Mouse (Mus musculus) lung, postnatal 25 days (tissue): ENCODE data around the gene AU018091.
A peak's percentile ranks its signal among the peaks of the same experiment; 100 is the strongest.
"Not testable (repeated sequence)": the region's sequence is repeated elsewhere in the genome, so short reads cannot be mapped to it uniquely, and the experiment has no call there.

Experiments
- DNase-seq: peaks from one replicate; pipeline ENCODE4 v3.0.0; 2022; ENCODE audit warnings: low spot score

Gene AU018091

GRCm38 (mm10) chr7:3168925-3169324 lies at the start of gene AU018091:
AU018091 (minus strand) TSS chr7:3169203.
- DNase-seq, result no peak

GRCm38 (mm10) chr7:3217546-3218056 lies 48.6 kb upstream of the AU018091 start:
- DNase-seq, result no peak

- DNase-seq, result no peak
These were observed 47.3 kb upstream of the AU018091 start for GRCm38 (mm10) chr7:3216331-3216730.

- no peak for DNase-seq
These were observed 44.6 kb upstream of the AU018091 start for GRCm38 (mm10) chr7:3213557-3213956.

- no peak for DNase-seq
These were observed 44.2 kb upstream of the AU018091 start for GRCm38 (mm10) chr7:3213156-3213555.

GRCm38 (mm10) chr7:3212002-3212790 lies 43.2 kb upstream of the AU018091 start:
- no peak for DNase-seq

GRCm38 (mm10) chr7:3211518-3211917 lies 42.5 kb upstream of the AU018091 start:
- no peak for DNase-seq

- DNase-seq, result no peak
These were observed 41.6 kb upstream of the AU018091 start for GRCm38 (mm10) chr7:3210605-3211004.

GRCm38 (mm10) chr7:3206520-3206919 lies 37.5 kb upstream of the AU018091 start:
- no peak for DNase-seq

- DNase-seq, result no peak
These were observed 35.6 kb upstream of the AU018091 start for GRCm38 (mm10) chr7:3204628-3205027.

GRCm38 (mm10) chr7:3203890-3204289 lies 34.9 kb upstream of the AU018091 start:
- DNase-seq, result no peak

- DNase-seq, result no peak
These were observed 32.2 kb upstream of the AU018091 start for GRCm38 (mm10) chr7:3201134-3201705.

- DNase-seq, result no peak
These were observed 29.9 kb upstream of the AU018091 start for GRCm38 (mm10) chr7:3198884-3199283.

GRCm38 (mm10) chr7:3195850-3196249 lies 26.8 kb upstream of the AU018091 start:
- DNase-seq, result no peak

- no peak for DNase-seq
These were observed 25.5 kb upstream of the AU018091 start for GRCm38 (mm10) chr7:3194531-3194930.

GRCm38 (mm10) chr7:3193905-3194304 lies 24.9 kb upstream of the AU018091 start:
- peak; percentile 22 for DNase-seq

- no peak for DNase-seq
These were observed 24.1 kb upstream of the AU018091 start for GRCm38 (mm10) chr7:3193049-3193632.

GRCm38 (mm10) chr7:3191971-3192498 lies 23.0 kb upstream of the AU018091 start:
- no peak for DNase-seq

GRCm38 (mm10) chr7:3186726-3187125 lies 17.7 kb upstream of the AU018091 start:
- DNase-seq, result not testable (repeated sequence)

GRCm38 (mm10) chr7:3186136-3186535 lies 17.1 kb upstream of the AU018091 start:
- DNase-seq, result no peak

- DNase-seq, result no peak
These were observed 15.4 kb upstream of the AU018091 start for GRCm38 (mm10) chr7:3184394-3184793.

- not testable (repeated sequence) for DNase-seq
These were observed 12.0 kb upstream of the AU018091 start for GRCm38 (mm10) chr7:3180958-3181357.

GRCm38 (mm10) chr7:3168296-3168695 lies 707 bp downstream of the AU018091 start:
- DNase-seq, result peak; percentile 1
